Mouse (Mus musculus) liver, adult 2 months (tissue): ENCODE data around the gene Kirrel.

ENCODE experiments used
- CTCF ChIP-seq: fragments of 200-500 bp; IDR thresholded peaks from 2 replicates; pipeline ENCODE4 v1.5.1; 2011; ENCODE audit warnings: low read depth, low read length, control low read depth
- POLR2A ChIP-seq: fragments of 200-500 bp; IDR thresholded peaks from 2 replicates; pipeline ENCODE4 v1.6.1; 2011; ENCODE audit warnings: low read length, control low read depth; ENCODE audit not compliant: insufficient read depth; ENCODE audit errors: extremely low read depth

- TF ChIP-seq CTCF (no peak), POLR2A (no peak)
Observed at GRCm38 (mm10) chr3:87196637-87197036, 22.1 kb upstream of the Kirrel start.
